Mouse (Mus musculus) cerebellum, adult 9-11 months (tissue): ENCODE measurements around the gene Riiad1.

ENCODE experiments used
- DNase-seq: peaks from one replicate; pipeline ENCODE4 v3.0.0; 2022

The Riiad1 gene

DNA sequence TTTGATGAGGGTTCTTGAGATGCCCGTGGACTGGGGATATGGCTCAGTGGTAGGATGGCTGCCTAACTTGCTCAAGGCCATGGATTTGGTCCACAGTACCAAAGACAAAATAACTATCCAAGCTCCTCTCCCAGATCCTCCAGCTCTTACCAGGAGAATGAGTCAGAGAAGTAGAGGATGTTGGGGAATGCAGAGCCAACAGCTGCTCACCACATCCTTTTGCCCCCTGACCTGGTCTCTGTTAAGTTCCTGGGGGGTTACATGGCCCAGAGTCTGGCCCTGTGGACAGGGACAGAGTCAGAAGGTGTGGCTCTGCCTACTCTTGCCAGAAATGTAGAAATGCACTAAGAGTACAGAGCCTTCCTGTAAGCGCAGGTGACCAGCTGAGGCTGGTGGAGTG is 20.3 kb downstream of the Riiad1 start:
- no peak for DNase-seq

DNA sequence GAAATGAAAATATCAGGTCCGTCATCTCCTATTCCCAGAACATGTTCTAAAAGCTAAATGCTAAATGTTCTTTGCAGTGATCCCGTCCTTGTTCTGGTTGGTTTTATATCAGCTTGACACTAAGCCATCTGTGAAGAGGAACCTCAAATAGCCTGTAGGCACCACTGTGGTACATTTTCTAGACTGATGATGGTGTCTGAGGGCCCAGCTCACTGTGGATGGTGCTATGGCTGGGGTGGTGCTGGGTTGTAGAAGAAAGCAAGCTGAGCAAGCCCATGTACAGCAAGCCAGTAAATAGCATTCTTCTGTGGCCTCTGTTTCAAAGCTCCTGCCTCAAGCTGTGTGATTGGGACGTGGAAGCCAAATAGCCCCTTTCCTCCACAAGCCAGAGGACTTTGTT is 23.1 kb downstream of the Riiad1 start:
- no peak for DNase-seq

DNA sequence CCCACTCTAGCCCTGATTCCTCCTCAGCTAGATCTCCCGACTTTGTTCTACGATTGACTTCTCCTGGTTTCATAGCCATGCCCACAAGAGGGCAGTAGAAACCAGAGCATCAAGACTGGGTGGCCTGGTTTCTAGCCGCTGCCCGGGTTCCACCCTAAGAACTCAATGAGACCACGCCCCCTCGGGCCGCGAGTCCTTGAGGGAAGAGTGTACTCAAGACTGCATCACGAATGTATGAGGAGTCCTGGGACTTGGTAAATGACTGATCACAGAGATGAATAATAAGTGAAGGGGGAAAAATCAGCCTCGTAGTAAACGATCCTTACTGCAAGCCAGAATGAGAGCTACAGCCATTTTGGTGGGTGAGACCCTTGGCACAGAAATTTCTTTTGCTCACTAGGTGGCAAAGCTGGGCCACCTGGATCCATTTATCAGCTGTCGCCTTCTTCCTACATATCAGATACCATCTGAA is 23.6 kb downstream of the Riiad1 start:
- peak; percentile 80 for DNase-seq

DNA sequence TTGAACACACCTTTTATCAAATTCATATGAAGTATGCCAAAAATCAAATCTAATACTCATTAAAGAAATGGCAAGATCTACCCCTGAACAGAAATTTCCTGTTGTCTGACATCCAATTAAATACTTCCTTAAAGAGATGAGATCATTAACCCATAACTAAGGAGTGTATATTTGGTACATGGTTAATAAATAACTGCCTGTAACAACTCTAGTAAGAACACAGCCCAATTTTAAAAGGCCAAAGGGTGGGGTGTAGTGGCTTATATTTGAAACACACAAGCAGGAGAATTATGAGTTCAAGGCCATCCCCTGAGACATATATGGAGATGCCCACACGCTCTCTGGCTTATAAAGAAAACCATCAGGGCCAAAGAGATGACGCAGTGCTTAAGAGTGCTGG is 30.8 kb downstream of the Riiad1 start:
- DNase-seq = no peak

DNA sequence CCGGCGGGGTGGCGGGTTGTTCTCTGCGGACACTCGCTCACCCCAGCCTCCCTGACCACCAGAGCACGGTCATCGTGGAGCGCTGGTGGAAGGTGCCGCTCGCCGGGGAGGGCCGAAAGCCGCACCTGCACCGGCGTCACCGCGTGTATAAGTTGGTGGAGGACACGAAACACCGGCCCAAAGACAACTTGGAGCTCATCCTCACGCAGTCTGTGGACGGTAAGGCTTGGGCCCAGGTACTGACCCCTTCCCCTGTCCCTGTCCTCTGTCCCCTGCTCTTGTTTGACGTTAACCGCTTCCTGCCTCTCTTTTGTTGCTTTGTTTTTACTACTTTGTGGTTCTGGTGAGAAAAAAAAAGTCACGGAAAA is 36.6 kb downstream of the Riiad1 start, which contains the start of gene Oaz3:
Oaz3 (minus strand) TSS at position 319 of the 368 bp plus-strand sequence.
- no peak for DNase-seq

DNA sequence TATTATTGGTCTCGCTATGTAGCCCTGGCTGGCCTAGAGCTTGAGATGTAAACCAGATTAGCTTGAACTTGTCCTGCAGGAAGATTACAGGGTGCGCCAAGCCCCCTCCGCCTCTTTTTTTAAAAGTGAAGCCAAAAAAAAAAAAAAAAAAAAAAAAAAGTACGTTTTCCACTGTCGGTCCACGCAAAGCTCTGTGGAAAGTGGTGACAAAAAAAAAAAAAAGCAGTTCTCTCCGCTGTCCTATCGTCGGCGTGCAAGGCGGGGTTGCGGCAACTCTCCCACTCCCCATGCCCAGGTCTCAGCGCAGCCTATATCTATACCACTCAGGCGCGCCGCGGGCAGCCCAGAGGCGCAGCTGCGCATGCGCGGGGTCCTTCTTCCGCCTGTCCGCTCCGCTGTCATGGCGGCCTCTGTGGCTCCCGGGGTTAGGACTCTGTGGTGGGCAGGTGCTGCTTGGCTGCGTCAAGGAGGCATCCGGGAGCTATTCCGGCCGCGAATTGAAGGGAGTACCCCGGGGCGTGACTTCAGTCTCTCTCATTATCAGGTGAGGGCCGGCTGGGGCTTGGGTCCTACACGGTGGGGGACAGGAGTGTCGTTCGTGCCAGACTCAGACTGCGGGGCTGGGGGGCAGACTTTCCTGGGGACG is 37.1 kb downstream of the Riiad1 start, which contains the start of gene Mrpl9:
Mrpl9 (plus strand) TSS at position 368 of the 646 bp plus-strand sequence.
- peak; percentile 94 for DNase-seq

DNA sequence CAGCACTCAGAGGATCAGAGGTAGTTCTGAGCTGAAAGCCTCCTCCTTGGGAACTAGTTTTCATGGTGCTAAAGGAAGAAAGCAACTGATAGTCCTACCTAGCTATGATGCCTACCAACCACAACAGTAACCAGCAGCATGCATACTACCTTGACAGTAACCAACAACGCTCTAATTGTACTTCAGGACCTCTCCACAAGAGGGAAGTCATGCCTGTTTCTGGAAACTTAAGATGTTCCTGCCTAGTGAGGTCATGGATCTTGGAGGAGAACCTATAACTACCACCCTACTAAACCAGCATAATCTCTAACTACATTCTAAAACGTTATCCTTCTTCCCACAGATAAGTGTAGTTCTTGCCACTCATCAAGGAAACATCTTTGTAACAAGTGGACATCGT is 39.0 kb downstream of the Riiad1 start:
- DNase-seq = no peak

DNA sequence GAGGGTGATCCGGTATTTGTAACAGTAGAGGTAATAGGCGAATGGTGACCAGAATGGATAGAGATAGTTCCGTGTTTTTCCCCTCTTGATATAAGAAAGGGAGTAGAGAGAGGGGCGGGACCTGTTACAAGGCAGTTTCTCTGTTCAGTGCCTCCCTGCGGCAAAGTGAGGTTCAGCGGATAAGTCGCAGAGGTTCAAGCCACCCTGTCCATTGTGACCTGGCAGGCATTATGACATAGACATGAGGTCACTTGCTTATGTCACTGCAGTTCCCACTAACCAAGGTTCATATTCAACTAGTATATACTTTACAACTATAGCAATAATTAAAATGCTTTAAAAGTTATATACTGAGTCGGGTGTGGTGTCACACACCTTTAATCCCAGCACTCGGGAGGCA is 43.7 kb downstream of the Riiad1 start:
- DNase-seq = no peak

DNA sequence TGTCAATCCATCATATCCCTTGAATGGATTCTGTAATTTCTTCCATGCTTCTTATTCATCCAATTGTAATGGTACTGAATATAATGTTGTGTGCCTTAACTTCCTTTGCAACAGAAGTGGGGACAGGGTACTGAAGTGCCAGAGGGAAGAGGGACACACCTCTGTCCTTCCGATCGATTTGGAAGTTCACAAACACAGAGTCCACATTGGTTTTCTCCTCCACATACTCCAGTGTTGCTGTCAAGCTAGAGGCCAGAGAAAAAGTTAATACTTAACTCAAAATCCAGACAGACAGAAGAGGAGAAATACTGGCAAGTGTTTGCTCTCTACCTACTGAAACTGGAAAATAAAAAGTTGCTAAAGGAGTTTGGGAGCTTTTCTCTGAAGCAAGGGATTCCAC is 45.8 kb downstream of the Riiad1 start:
- no peak for DNase-seq

DNA sequence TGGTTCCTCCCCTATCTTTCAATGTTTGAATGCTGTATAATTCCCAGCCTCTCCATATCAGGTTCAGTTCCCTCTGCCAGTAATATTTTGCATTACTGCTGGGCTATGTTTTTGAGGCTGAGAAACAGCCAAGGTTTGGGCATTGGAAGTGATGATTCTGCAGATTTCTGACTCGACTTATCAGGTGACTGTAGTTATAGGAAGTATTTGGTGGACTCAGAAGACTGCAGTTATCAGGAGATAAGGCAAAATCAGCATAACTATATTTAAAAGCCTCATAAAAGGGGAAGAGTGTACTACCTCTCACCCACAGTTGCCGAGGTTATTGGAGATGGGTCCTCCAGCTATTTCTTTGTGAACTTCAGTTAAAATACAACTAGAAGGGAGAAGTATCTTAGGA is 49.2 kb downstream of the Riiad1 start:
- no peak for DNase-seq
